Mouse (Mus musculus): ENCODE measurements around the gene Zfp773. TPM values are rescaled to one million over a fixed set of nuclear protein-coding genes. Genes with fewer than 3 reads are reported as not detected.

The Zfp773 gene
- polyA plus RNA-seq, 1 experiment from 2014 or later = 0.67 TPM

DNA sequence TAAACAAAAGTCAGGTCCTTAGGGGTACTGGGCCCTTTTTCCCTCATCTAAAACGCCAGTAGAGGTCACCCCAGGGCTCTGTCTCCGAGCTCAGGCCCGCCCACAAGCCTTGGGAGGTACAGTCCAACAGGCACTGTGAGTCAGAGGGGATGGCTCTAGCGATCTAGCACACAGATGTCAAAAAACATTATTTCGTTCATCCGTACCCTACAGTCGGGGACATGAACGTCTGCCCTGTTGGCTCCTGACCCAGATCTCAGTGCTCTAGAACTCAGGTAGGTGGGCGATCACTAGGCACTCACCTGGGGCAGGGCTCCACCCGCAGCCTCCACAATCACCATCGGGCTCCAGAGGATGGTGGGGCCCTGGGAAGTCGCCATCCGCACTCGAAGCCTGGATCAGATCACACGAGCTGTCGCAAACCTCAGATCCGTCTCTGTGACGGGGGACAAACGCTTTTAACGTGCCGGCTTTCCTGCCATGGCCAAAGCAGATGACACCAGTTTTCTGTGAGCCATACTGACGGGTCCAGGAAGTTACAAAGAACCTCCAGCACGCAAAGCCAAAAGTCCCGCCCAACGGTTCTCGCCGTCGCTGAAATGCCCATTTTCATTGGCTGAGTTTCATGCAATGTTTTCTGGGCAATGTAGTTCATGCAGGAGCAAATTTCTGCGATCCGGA lies 15.5 kb downstream of the Zfp773 start, which contains the start of gene Zfp954:
Gene Zfp954, minus strand, starts transcription at position 568 of the 681 bp plus-strand sequence.
- H3K4me3 ChIP-seq (ENCODE audit: low read depth, low read length) = peak within 1 kb of the TSS; percentile 66
- peak; percentile 92 for ATAC-seq (replicated peaks; ENCODE audit: insufficient number of reproducible peaks, low FRiP score, low TSS enrichment)
- 0 out of 2 replicates have a peak, but pooled peaks cover 2% of the 10 kb centered on the region for H3K4me1 ChIP-seq (ENCODE audit: control insufficient read depth, insufficient read depth, low read length)
- H3K9me3 ChIP-seq (replicated peaks; ENCODE audit: control insufficient read depth, low read length) = no peaks in the 10 kb centered on the region
- peak within 1 kb of the TSS; percentile 64 for H3K4me2 ChIP-seq
- H3K27ac ChIP-seq (ENCODE audit: low read depth, low read length) = no peak within 1 kb of the TSS
- WGBS (ENCODE audit: insufficient replicate concordance) = under 1% methylated on average over 30 of the region's 30 CpGs
- no peaks in the 10 kb centered on the region for H3K36me3 ChIP-seq (ENCODE audit: control insufficient read depth, insufficient read depth, low read length)
- no peaks in the 10 kb centered on the region for H3K27me3 ChIP-seq (ENCODE audit: control insufficient read depth, insufficient read depth, low read length)
- peak within 1 kb of the TSS; percentile 67 for H3K9ac ChIP-seq (ENCODE audit: low read depth, low read length)

DNA sequence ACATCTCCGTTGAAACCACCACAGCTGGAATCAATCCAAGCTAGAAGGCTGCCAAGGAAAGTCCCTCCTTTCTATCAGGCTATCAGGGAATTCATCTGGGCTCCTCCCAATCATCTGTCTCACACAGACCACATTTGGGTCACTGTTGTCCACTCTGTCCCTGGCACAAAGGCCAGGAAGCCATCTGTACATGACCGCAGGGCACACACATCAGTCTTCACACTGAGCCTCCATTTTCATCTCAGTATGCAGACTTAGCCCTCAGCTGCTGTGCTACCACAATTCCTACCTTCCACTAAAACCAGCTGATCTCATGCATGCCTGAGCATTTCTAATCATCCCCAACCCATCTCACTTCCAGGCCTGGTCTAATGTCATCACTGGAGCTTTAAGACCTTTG lies 18.1 kb downstream of the Zfp773 start:
- WGBS (ENCODE audit: insufficient replicate concordance) = 89% methylated on average over 2 of the region's 2 CpGs
- Histone ChIP-seq H3K27ac (ENCODE audit: low read depth, low read length) (no peak overlapping the region), H3K27me3 (ENCODE audit: control insufficient read depth, insufficient read depth, low read length) (no peaks in the 10 kb centered on the region), H3K4me1 (ENCODE audit: control insufficient read depth, insufficient read depth, low read length) (0 out of 2 replicates have a peak, but pooled peaks cover 2% of the 10 kb centered on the region), H3K4me3 (ENCODE audit: low read depth, low read length) (no peak overlapping the region), H3K9me3 (replicated peaks; ENCODE audit: control insufficient read depth, low read length) (no peaks in the 10 kb centered on the region), H3K36me3 (ENCODE audit: control insufficient read depth, insufficient read depth, low read length) (peaks cover 9% of the 10 kb centered on the region), H3K9ac (ENCODE audit: low read depth, low read length) (no peak overlapping the region), H3K4me2 (no peak overlapping the region)
- ATAC-seq (replicated peaks; ENCODE audit: insufficient number of reproducible peaks, low FRiP score, low TSS enrichment) = no peak

DNA sequence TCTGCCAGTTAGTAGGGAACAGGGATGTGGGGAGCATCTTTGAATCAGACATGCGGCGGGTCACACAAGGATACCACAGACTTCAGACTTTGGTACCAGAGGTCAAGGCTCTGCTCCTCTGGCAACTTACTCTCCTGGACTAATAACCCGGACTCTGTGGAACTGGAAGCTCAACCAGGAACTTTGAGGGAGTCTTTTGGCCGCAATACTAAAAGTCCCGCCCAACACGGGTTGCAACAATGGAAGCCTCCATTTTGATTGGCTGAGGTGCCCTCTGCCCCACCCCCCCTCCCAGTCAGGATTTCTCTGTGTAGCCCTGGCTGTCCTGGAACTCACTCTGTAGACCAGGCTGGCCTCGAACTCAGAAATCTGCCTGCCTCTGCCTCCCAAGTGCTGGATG lies 28.1 kb downstream of the Zfp773 start:
- Histone ChIP-seq H3K9me3 (replicated peaks; ENCODE audit: control insufficient read depth, low read length) (0 out of 2 replicates have a peak, but pooled peaks cover 3% of the 10 kb centered on the region), H3K27me3 (ENCODE audit: control insufficient read depth, insufficient read depth, low read length) (no peaks in the 10 kb centered on the region), H3K4me3 (ENCODE audit: low read depth, low read length) (no peak overlapping the region), H3K4me1 (ENCODE audit: control insufficient read depth, insufficient read depth, low read length) (no peaks in the 10 kb centered on the region), H3K4me2 (no peak overlapping the region), H3K9ac (ENCODE audit: low read depth, low read length) (no peak overlapping the region), H3K36me3 (ENCODE audit: control insufficient read depth, insufficient read depth, low read length) (no peaks in the 10 kb centered on the region), H3K27ac (ENCODE audit: low read depth, low read length) (no peak overlapping the region)
- no peak for ATAC-seq (replicated peaks; ENCODE audit: insufficient number of reproducible peaks, low FRiP score, low TSS enrichment)
- 82% methylated on average over 7 of the region's 7 CpGs for WGBS (ENCODE audit: insufficient replicate concordance)

Other genes with a start within 250 kb of the Zfp773 start
- gene Aurkc, start 141.5 kb downstream of the Zfp773 start, polyA plus RNA-seq (2014; fragmentation: Nextera tagmentation; extraction: Ambion mirVana) = not detected in 2 replicates
- gene Zfp954, start 15.3 kb downstream of the Zfp773 start, polyA plus RNA-seq (2014; fragmentation: Nextera tagmentation; extraction: Ambion mirVana) = 7.6 and 9.7 TPM in 2 replicates
- 1.5 and 2.0 TPM in 2 replicates for gene Zfp418, start 34.6 kb upstream of the Zfp773 start, polyA plus RNA-seq (2014; fragmentation: Nextera tagmentation; extraction: Ambion mirVana)
- 4.6 TPM in 2 replicates for gene Zfp772, start 73.2 kb upstream of the Zfp773 start, polyA plus RNA-seq (2014; fragmentation: Nextera tagmentation; extraction: Ambion mirVana)
- gene Vmn2r29, start 110.6 kb upstream of the Zfp773 start, polyA plus RNA-seq (2014; fragmentation: Nextera tagmentation; extraction: Ambion mirVana) = 0.17 TPM in 1 of 2 replicates, not detected in the other
- gene Gm45844, start 141.5 kb upstream of the Zfp773 start, polyA plus RNA-seq (2014; fragmentation: Nextera tagmentation; extraction: Ambion mirVana) = 1.1 and 1.4 TPM in 2 replicates
- 35.7 and 44.3 TPM in 2 replicates for gene Clcn4, start 164.1 kb upstream of the Zfp773 start, polyA plus RNA-seq (2014; fragmentation: Nextera tagmentation; extraction: Ambion mirVana)
- gene Vmn2r30, start 200.9 kb upstream of the Zfp773 start, polyA plus RNA-seq (2014; fragmentation: Nextera tagmentation; extraction: Ambion mirVana) = not detected in 2 replicates
- gene Gm45783, start 237.8 kb upstream of the Zfp773 start, polyA plus RNA-seq (2014; fragmentation: Nextera tagmentation; extraction: Ambion mirVana) = not detected in 2 replicates

Measured in heart, embryonic 11.5 days (tissue).